Mouse (Mus musculus) telencephalon, adult 2 months (tissue): ENCODE data around the gene Zfp354a.
"Not testable (repeated sequence)": the region's sequence is repeated elsewhere in the genome, so short reads cannot be mapped to it uniquely, and the experiment has no call there.

Source experiments
- DNase-seq: peaks from one replicate; pipeline ENCODE4 v3.0.0-alpha.2; 2011; ENCODE audit warnings: low read depth, low spot score

Zfp354a gene

GRCm38 (mm10) chr11:51059151-51059571 lies at the start of gene Zfp354a:
Gene Zfp354a (plus strand): TSS chr11:51059257.
- DNase-seq, result peak; percentile 76

GRCm38 (mm10) chr11:51011821-51012220 lies 47.2 kb upstream of the Zfp354a start:
- DNase-seq, result no peak

GRCm38 (mm10) chr11:51013936-51014335 lies 45.1 kb upstream of the Zfp354a start, which contains the start of gene Olfr54:
Gene Olfr54 (plus strand): TSS chr11:51014236.
- DNase-seq, result no peak

GRCm38 (mm10) chr11:51016341-51016740 lies 42.7 kb upstream of the Zfp354a start:
- no peak for DNase-seq

- DNase-seq, result not testable (repeated sequence)
Measured at GRCm38 (mm10) chr11:51026811-51027210, 32.2 kb upstream of the Zfp354a start.

- DNase-seq, result not testable (repeated sequence)
Measured at GRCm38 (mm10) chr11:51029381-51029780, 29.7 kb upstream of the Zfp354a start.

- DNase-seq, result no peak
Measured at GRCm38 (mm10) chr11:51030225-51030624, 28.8 kb upstream of the Zfp354a start.

GRCm38 (mm10) chr11:51032851-51033250 lies 26.2 kb upstream of the Zfp354a start:
- no peak for DNase-seq

- not testable (repeated sequence) for DNase-seq
Measured at GRCm38 (mm10) chr11:51034141-51034540, 24.9 kb upstream of the Zfp354a start.

- DNase-seq, result no peak
Measured at GRCm38 (mm10) chr11:51035951-51036350, 23.1 kb upstream of the Zfp354a start.

GRCm38 (mm10) chr11:51044776-51045175 lies 14.3 kb upstream of the Zfp354a start:
- DNase-seq, result not testable (repeated sequence)

GRCm38 (mm10) chr11:51047809-51048208 lies 11.2 kb upstream of the Zfp354a start, which contains the start of gene Olfr1375:
Gene Olfr1375 (plus strand): TSS chr11:51048109.
- not testable (repeated sequence) for DNase-seq

GRCm38 (mm10) chr11:51051678-51052077 lies 7.4 kb upstream of the Zfp354a start:
- DNase-seq, result no peak

- DNase-seq, result no peak
Measured at GRCm38 (mm10) chr11:51053230-51053629, 5.8 kb upstream of the Zfp354a start.

- no peak for DNase-seq
Measured at GRCm38 (mm10) chr11:51059640-51060039, 583 bp downstream of the Zfp354a start.

- no peak for DNase-seq
Measured at GRCm38 (mm10) chr11:51060981-51061380, 1.9 kb downstream of the Zfp354a start.

GRCm38 (mm10) chr11:51063276-51063675 lies 4.2 kb downstream of the Zfp354a start:
- DNase-seq, result no peak

GRCm38 (mm10) chr11:51063841-51064240 lies 4.8 kb downstream of the Zfp354a start:
- peak; percentile 60 for DNase-seq

GRCm38 (mm10) chr11:51084527-51084926 lies 25.5 kb downstream of the Zfp354a start:
- no peak for DNase-seq

GRCm38 (mm10) chr11:51085269-51085668 lies 26.2 kb downstream of the Zfp354a start:
- no peak for DNase-seq

- no peak for DNase-seq
Measured at GRCm38 (mm10) chr11:51107261-51107660, 48.2 kb downstream of the Zfp354a start.

- DNase-seq, result no peak
Measured at GRCm38 (mm10) chr11:51110621-51111020, 51.6 kb downstream of the Zfp354a start.
